In genomic region chr6:114919670-114920313, GRCm38 (mm10) we compare ENCODE assay signal across 8 mouse cellular contexts. TPM values are rescaled to one million over a fixed set of nuclear protein-coding genes. Genes with fewer than 3 reads are reported as not detected.
A peak's percentile ranks its signal among the peaks of the same experiment; 100 is the strongest.
DNase-seq lines count a peak whose midpoint lies in the region; ATAC-seq lines count a peak whose summit lies in the region.

No protein-coding gene starts in this region.

- H3K27ac ChIP-seq in hindbrain, embryonic 11.5 days (ENCODE audit: low read depth, low read length): 0 out of 2 replicates have a peak overlapping the region, but pooled peaks have one; percentile 61
- peak overlapping the region; percentile 84 for H3K27ac ChIP-seq in liver, embryonic 12.5 days
- H3K27ac ChIP-seq in stomach, embryonic 16.5 days (ENCODE audit: low read length): peak overlapping the region; percentile 89

- ATAC-seq in CD4-positive, CD25-positive, alpha-beta regulatory T cell, adult 4 months: no peak
- ATAC-seq in hindbrain, embryonic 11.5 days (ENCODE audit: low FRiP score): no peak
- ATAC-seq in liver, embryonic 12.5 days: no peak
- ATAC-seq in stomach, embryonic 16.5 days (ENCODE audit: insufficient read depth, low FRiP score): no peak

- H3K4me3 ChIP-seq in hindbrain, embryonic 11.5 days (ENCODE audit: low read depth, low read length): peak overlapping the region; percentile 65
- H3K4me3 ChIP-seq in liver, embryonic 12.5 days: peak overlapping the region; percentile 71
- peak overlapping the region; percentile 64 for H3K4me3 ChIP-seq in stomach, embryonic 16.5 days (replicated peaks; ENCODE audit: low read length)

- H3K9ac ChIP-seq in hindbrain, embryonic 11.5 days (ENCODE audit: low read depth, low read length): peak overlapping the region; percentile 78
- peak overlapping the region; percentile 83 for H3K9ac ChIP-seq in liver, embryonic 12.5 days
- H3K9ac ChIP-seq in stomach, embryonic 16.5 days (ENCODE audit: low read length): peak overlapping the region; percentile 87

- H3K4me2 ChIP-seq in hindbrain, embryonic 11.5 days (replicated peaks; ENCODE audit: low read depth, low read length): peak overlapping the region; percentile 79
- peak overlapping the region; percentile 81 for H3K4me2 ChIP-seq in liver, embryonic 12.5 days
- peak overlapping the region; percentile 54 for H3K4me2 ChIP-seq in stomach, embryonic 16.5 days (ENCODE audit: low read depth, low read length)

- no peaks in the 10 kb centered on the region for H3K9me3 ChIP-seq in hindbrain, embryonic 11.5 days (ENCODE audit: control insufficient read depth, low read length)
- no peaks in the 10 kb centered on the region for H3K9me3 ChIP-seq in liver, embryonic 12.5 days (replicated peaks)
- H3K9me3 ChIP-seq in stomach, embryonic 16.5 days (replicated peaks; ENCODE audit: control insufficient read depth, low read length): no peaks in the 10 kb centered on the region

- H3K27me3 ChIP-seq in hindbrain, embryonic 11.5 days (ENCODE audit: control insufficient read depth, insufficient read depth, low read length): no peaks in the 10 kb centered on the region
- no peaks in the 10 kb centered on the region for H3K27me3 ChIP-seq in liver, embryonic 12.5 days (replicated peaks)
- H3K27me3 ChIP-seq in stomach, embryonic 16.5 days (ENCODE audit: control insufficient read depth, insufficient read depth, low read length): no peaks in the 10 kb centered on the region

- H3K4me1 ChIP-seq in hindbrain, embryonic 11.5 days (replicated peaks; ENCODE audit: control insufficient read depth, insufficient read depth, low read length): peaks cover 19% of the 10 kb centered on the region
- peaks cover 56% of the 10 kb centered on the region for H3K4me1 ChIP-seq in liver, embryonic 12.5 days
- H3K4me1 ChIP-seq in stomach, embryonic 16.5 days (ENCODE audit: control insufficient read depth, insufficient read depth, low read length): peaks cover 46% of the 10 kb centered on the region

- WGBS in hindbrain, embryonic 11.5 days: 31% methylated on average over 9 of the region's 9 CpGs
- whole genome bisulfite sequencing in liver, embryonic 12.5 days (ENCODE audit: insufficient replicate concordance): 15% methylated on average over 9 of the region's 9 CpGs
- WGBS in stomach, embryonic 16.5 days: 4% methylated on average over 9 of the region's 9 CpGs

- no peaks in the 10 kb centered on the region for H3K36me3 ChIP-seq in hindbrain, embryonic 11.5 days (ENCODE audit: control insufficient read depth, insufficient read depth, low read length)
- 0 out of 2 replicates have a peak, but pooled peaks cover 7% of the 10 kb centered on the region for H3K36me3 ChIP-seq in liver, embryonic 12.5 days
- no peaks in the 10 kb centered on the region for H3K36me3 ChIP-seq in stomach, embryonic 16.5 days (ENCODE audit: control insufficient read depth, insufficient read depth, low read length)

- peak; percentile 35 for DNase-seq in CD4-positive, CD25-positive, alpha-beta regulatory T cell, adult 2 months (ENCODE audit: low read depth, low spot score)
- DNase-seq in adipocyte (ENCODE audit: low spot score): peak; percentile 71
- peak; percentile 26 for DNase-seq in hindbrain, embryonic 11.5 days (ENCODE audit: low spot score)
- no peak for DNase-seq in right cerebral cortex, postnatal 4 days
- no peak for DNase-seq in left cerebral cortex, adult 8-10 months (ENCODE audit: low spot score in 2 of 2)

RNA-seq across cellular contexts. Expression of gene Vgll4, which starts 50.0 kb away (rescaled TPM):
- polyA plus RNA-seq in CD4-positive, CD25-positive, alpha-beta regulatory T cell, adult 4 months (2017; shearing (Covaris generic)): 100 to 1,000 TPM; 171 to 233 TPM
- polyA plus RNA-seq in hindbrain, embryonic 11.5 days (2014; fragmentation: Nextera tagmentation; extraction: Ambion mirVana): 58.5 and 59.3 TPM in 2 replicates
- 19.3 and 20.6 TPM in 2 replicates for polyA plus RNA-seq in liver, embryonic 12.5 days (2016; fragmentation: Nextera tagmentation; extraction: Ambion mirVana)
- polyA plus RNA-seq in stomach, embryonic 16.5 days (2015; fragmentation: Nextera tagmentation; extraction: Ambion mirVana): 75.1 and 77.1 TPM in 2 replicates
- total RNA-seq in left cerebral cortex, adult 8-10 months (2022): 10 to 100 TPM; 59.0 to 76.6 (median 62.4) TPM

Comparison
In these comparisons a context has a peak if more than half of its experiments do, and no peak if none do; other contexts are left out.
1. DNase-seq: peak in CD4-positive, CD25-positive, alpha-beta regulatory T cell, adult 2 months (single experiment), adipocyte (single experiment) and hindbrain, embryonic 11.5 days (single experiment); none in right cerebral cortex, postnatal 4 days (single experiment) and left cerebral cortex, adult 8-10 months (0 of 2).
2. Peak in every context shown above with its lines, with median percentiles within 50 percentile points of each other: H3K27ac ChIP-seq, H3K4me2 ChIP-seq, H3K4me3 ChIP-seq and H3K9ac ChIP-seq.